Mouse (Mus musculus): ENCODE data around the gene Gfpt1. TPM values are rescaled to one million over a fixed set of nuclear protein-coding genes. Genes with fewer than 3 reads are reported as not detected.

Gfpt1 gene
- polyA plus RNA-seq, 1 experiment: 78.5 TPM

DNA sequence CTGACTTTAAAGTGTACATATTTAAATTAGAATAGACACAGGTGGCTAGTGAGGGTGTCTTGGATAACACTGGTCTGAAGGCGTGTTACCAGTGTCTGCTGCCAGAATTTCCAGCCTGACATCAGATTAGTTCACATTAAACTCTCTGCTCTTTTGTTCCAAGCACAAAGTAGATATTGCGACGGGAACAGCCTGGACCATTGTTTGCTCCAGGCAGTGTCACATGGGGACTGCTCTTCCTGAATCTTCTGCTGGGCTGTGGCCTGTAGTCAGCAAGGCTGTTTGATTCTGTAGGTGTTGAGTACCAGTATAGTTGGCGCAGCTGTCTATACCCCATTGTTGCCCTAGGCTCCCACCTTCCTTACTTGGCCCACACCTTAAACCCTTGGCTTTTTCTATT lies 81.3 kb downstream of the Gfpt1 start:
- no peak overlapping the region for H3K27ac ChIP-seq (ENCODE audit: insufficient read depth, low read length)
- H3K4me3 ChIP-seq (ENCODE audit: insufficient read depth, low read length): no peak overlapping the region
- no peaks in the 10 kb centered on the region for H3K4me1 ChIP-seq (ENCODE audit: control insufficient read depth, insufficient read depth, low read length)
- TF ChIP-seq POLR2A (IDR thresholded peaks at IDR 0.05; ENCODE audit: low read depth, low read length): no peak
- TF ChIP-seq CTCF (IDR thresholded peaks at IDR 0.05; ENCODE audit: borderline replicate concordance, insufficient read depth, low read length): no peak

GRCm38 (mm10) chr6:87127049-87127753 lies 84.6 kb downstream of the Gfpt1 start:
- Histone ChIP-seq H3K4me1 (ENCODE audit: control insufficient read depth, insufficient read depth, low read length) (no peaks in the 10 kb centered on the region), H3K4me3 (ENCODE audit: insufficient read depth, low read length) (no peak overlapping the region), H3K27ac (ENCODE audit: insufficient read depth, low read length) (no peak overlapping the region)
- TF ChIP-seq CTCF (IDR thresholded peaks at IDR 0.05; ENCODE audit: borderline replicate concordance, insufficient read depth, low read length) (no peak), POLR2A (IDR thresholded peaks at IDR 0.05; ENCODE audit: low read depth, low read length) (no peak)

GRCm38 (mm10) chr6:87129861-87130260 lies 87.2 kb downstream of the Gfpt1 start:
- Histone ChIP-seq H3K4me1 (ENCODE audit: control insufficient read depth, insufficient read depth, low read length) (no peaks in the 10 kb centered on the region), H3K27ac (ENCODE audit: insufficient read depth, low read length) (no peak overlapping the region), H3K4me3 (ENCODE audit: insufficient read depth, low read length) (no peak overlapping the region)
- TF ChIP-seq POLR2A (IDR thresholded peaks at IDR 0.05; ENCODE audit: low read depth, low read length) (no peak), CTCF (IDR thresholded peaks at IDR 0.05; ENCODE audit: borderline replicate concordance, insufficient read depth, low read length) (no peak)

GRCm38 (mm10) chr6:87130628-87131027 lies 88.0 kb downstream of the Gfpt1 start:
- no peak overlapping the region for H3K4me3 ChIP-seq (ENCODE audit: insufficient read depth, low read length)
- H3K27ac ChIP-seq (ENCODE audit: insufficient read depth, low read length): no peak overlapping the region
- TF ChIP-seq POLR2A (IDR thresholded peaks at IDR 0.05; ENCODE audit: low read depth, low read length) (no peak), CTCF (IDR thresholded peaks at IDR 0.05; ENCODE audit: borderline replicate concordance, insufficient read depth, low read length) (no peak)
- no peaks in the 10 kb centered on the region for H3K4me1 ChIP-seq (ENCODE audit: control insufficient read depth, insufficient read depth, low read length)

GRCm38 (mm10) chr6:87131078-87131477 lies 88.4 kb downstream of the Gfpt1 start:
- no peak overlapping the region for H3K4me3 ChIP-seq (ENCODE audit: insufficient read depth, low read length)
- H3K27ac ChIP-seq (ENCODE audit: insufficient read depth, low read length): no peak overlapping the region
- TF ChIP-seq POLR2A (IDR thresholded peaks at IDR 0.05; ENCODE audit: low read depth, low read length): no peak
- no peak for TF ChIP-seq CTCF (IDR thresholded peaks at IDR 0.05; ENCODE audit: borderline replicate concordance, insufficient read depth, low read length)
- H3K4me1 ChIP-seq (ENCODE audit: control insufficient read depth, insufficient read depth, low read length): no peaks in the 10 kb centered on the region

DNA sequence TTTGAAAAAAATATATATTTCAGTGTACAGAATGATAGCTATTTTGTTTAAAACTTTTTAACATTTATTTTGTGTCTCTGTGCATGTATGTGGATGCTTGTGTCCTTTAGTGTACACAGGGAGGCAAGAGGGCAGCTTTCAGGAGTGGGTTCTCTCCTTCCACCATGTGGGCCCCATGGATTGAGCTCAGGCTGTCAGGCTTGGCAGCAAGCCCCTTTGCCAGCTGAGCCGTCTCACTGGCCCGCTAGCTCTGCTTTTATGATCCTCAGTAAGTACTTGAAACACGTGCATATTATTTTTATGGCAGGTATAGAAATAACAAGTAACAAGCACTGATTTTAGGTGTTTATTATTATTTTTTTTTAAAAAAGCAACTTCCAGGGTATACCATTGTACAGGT lies 90.9 kb downstream of the Gfpt1 start:
- TF ChIP-seq CTCF (IDR thresholded peaks at IDR 0.05; ENCODE audit: borderline replicate concordance, insufficient read depth, low read length) (no peak), POLR2A (IDR thresholded peaks at IDR 0.05; ENCODE audit: low read depth, low read length) (no peak)
- Histone ChIP-seq H3K4me1 (ENCODE audit: control insufficient read depth, insufficient read depth, low read length) (no peaks in the 10 kb centered on the region), H3K4me3 (ENCODE audit: insufficient read depth, low read length) (no peak overlapping the region), H3K27ac (ENCODE audit: insufficient read depth, low read length) (no peak overlapping the region)

DNA sequence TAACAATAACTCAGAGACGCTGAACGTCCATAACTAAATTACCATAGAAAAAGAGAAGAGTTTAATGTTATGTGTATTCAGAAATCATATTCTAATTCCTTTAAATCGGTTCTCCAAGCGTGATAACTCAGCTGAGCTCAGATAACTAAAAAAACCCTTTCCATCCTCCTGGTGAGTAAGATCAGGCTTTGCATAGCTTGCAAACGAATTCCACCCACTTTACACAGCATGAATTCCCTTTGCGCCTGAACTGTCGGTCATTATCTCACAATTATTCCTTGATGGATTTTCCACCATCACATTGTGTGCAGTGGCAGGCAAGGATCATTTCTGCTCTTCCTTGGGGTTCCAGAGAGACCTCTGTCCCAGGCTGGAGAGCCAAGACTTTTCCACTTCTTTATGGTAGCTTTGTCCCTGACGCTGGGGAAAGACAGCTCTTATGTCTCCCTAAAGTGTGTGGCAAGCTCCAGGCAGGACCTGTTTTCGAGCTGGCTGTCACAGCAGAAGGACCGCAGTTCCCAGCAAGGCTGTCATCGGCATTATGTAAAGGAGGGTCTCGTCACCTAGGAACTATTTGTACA lies 91.4 kb downstream of the Gfpt1 start:
- H3K27ac ChIP-seq (ENCODE audit: insufficient read depth, low read length): no peak overlapping the region

GRCm38 (mm10) chr6:87138479-87138878 lies 95.8 kb downstream of the Gfpt1 start:
- Histone ChIP-seq H3K4me1 (ENCODE audit: control insufficient read depth, insufficient read depth, low read length) (no peaks in the 10 kb centered on the region), H3K4me3 (ENCODE audit: insufficient read depth, low read length) (no peak overlapping the region), H3K27ac (ENCODE audit: insufficient read depth, low read length) (no peak overlapping the region)
- TF ChIP-seq POLR2A (IDR thresholded peaks at IDR 0.05; ENCODE audit: low read depth, low read length) (no peak), CTCF (IDR thresholded peaks at IDR 0.05; ENCODE audit: borderline replicate concordance, insufficient read depth, low read length) (no peak)

More for the DNA sequence above, 91.4 kb downstream of the Gfpt1 start:
- no peaks in the 10 kb centered on the region for H3K4me1 ChIP-seq (ENCODE audit: control insufficient read depth, insufficient read depth, low read length)
- H3K4me3 ChIP-seq (ENCODE audit: insufficient read depth, low read length): no peak overlapping the region
- TF ChIP-seq POLR2A (IDR thresholded peaks at IDR 0.05; ENCODE audit: low read depth, low read length): no peak
- TF ChIP-seq CTCF (IDR thresholded peaks at IDR 0.05; ENCODE audit: borderline replicate concordance, insufficient read depth, low read length): no peak

DNA sequence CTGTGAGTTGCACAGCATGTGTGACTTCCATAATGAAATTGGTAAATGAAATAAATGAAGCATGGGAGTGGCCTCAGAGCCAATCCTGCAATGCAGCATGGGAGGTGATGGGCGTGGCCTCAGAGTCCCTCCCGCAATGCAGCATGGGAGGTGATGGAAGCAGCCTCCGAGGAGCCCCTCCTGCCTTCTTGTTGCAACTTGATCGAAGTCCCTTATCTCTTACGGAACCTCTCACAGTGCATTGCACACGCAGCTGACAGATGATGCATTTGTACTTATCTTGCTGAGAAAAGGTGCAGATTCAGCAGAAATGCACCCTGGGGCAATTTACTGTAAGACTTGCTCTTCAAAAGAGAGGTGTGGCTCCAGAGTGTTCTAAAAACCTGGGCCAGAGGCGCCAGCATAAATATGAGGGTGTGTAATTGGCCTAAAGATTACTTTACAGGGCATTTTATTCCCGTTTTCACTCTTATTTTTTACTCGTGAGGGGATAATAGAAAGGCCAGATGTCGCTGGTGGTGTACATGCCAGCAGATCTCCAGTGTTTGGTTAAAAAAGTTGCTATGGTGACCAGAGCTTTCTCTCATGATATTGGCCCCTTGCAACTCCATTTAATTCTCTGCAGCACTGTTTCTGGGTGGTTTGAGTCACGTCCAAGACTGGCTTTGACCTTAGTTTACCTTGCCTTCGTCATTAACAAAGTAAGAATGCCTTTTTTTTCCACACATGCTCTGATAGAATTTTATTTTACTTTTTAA lies 97.3 kb downstream of the Gfpt1 start:
- Histone ChIP-seq H3K27ac (ENCODE audit: insufficient read depth, low read length) (no peak overlapping the region), H3K4me1 (ENCODE audit: control insufficient read depth, insufficient read depth, low read length) (no peaks in the 10 kb centered on the region)

More for the DNA sequence above, 97.3 kb downstream of the Gfpt1 start:
- TF ChIP-seq POLR2A (IDR thresholded peaks at IDR 0.05; ENCODE audit: low read depth, low read length) (no peak), CTCF (IDR thresholded peaks at IDR 0.05; ENCODE audit: borderline replicate concordance, insufficient read depth, low read length) (no peak)
- H3K4me3 ChIP-seq (ENCODE audit: insufficient read depth, low read length): no peak overlapping the region

Other genes starting within 250 kb of the Gfpt1 start
- gene Anxa4, start 249.3 kb upstream of the Gfpt1 start, polyA plus RNA-seq (2011; ENCODE audit: insufficient read length, low read depth, missing spikeins): 87.3 and 105 TPM in 2 replicates
- 66.8 and 73.3 TPM in 2 replicates for gene Aak1, start 193.3 kb upstream of the Gfpt1 start, polyA plus RNA-seq (2011; ENCODE audit: insufficient read length, low read depth, missing spikeins)
- gene Nfu1, start 33.6 kb upstream of the Gfpt1 start, polyA plus RNA-seq (2011; ENCODE audit: insufficient read length, low read depth, missing spikeins): 86.6 and 98.7 TPM in 2 replicates
- gene D6Ertd527e, start 61.9 kb downstream of the Gfpt1 start, polyA plus RNA-seq (2011; ENCODE audit: insufficient read length, low read depth, missing spikeins): 0.23 and 0.60 TPM in 2 replicates